ENCODE assay signal across 7 mouse cellular contexts in the genomic region with DNA sequence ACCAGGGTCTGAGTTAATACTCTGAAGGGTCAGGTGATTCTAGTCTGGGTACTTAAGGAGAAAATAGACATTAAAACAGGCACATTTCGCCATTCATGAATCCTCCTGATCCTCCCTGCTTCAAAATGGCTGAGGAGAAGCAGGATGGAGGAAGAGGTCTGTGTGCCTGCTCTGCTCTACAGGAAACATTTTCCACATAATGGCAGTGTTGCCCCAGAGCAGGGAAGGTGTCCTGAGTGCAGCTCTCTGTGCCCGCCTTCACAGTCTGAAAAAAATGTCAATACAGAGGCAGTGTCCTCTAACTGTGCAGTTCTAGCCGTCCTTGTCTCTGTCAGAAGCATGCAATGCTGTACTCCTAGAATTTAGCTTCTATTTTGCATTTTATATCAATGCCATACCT.
DNase-seq lines count a peak whose midpoint lies in the region; ATAC-seq lines count a peak whose summit lies in the region.
"Not testable (repeated sequence)": the region's sequence is repeated elsewhere in the genome, so short reads cannot be mapped to it uniquely, and the experiment has no call there.

No protein-coding gene starts in this region.

- H3K4me2 ChIP-seq in embryonic facial prominence, embryonic 13.5 days, result peak overlapping the region; percentile 37; the same call in 1 of the 2 replicates
- H3K4me2 ChIP-seq in intestine, embryonic 16.5 days (ENCODE audit: low read depth, low read length), result 0 out of 2 replicates have a peak overlapping the region, but pooled peaks have one; percentile 10
- not testable (repeated sequence) for H3K4me2 ChIP-seq in limb, embryonic 15.5 days; lung, embryonic 16.5 days (ENCODE audit: low read depth, low read length)
- peak overlapping the region; percentile 35; the same call in 1 of the 2 replicates for H3K4me2 ChIP-seq in midbrain, embryonic 16.5 days (ENCODE audit: low read length)

- peak overlapping the region; percentile 23; the same call in 1 of the 2 replicates for H3K4me3 ChIP-seq in embryonic facial prominence, embryonic 13.5 days
- not testable (repeated sequence) for H3K4me3 ChIP-seq in intestine, embryonic 16.5 days (ENCODE audit: low read length)
- peak overlapping the region; percentile 31; the same call in 1 of the 2 replicates for H3K4me3 ChIP-seq in limb, embryonic 15.5 days
- H3K4me3 ChIP-seq in lung, embryonic 16.5 days (ENCODE audit: low read length), result peak overlapping the region; percentile 28; the same call in 1 of the 2 replicates
- peak overlapping the region; percentile 19; the same call in 1 of the 2 replicates for H3K4me3 ChIP-seq in midbrain, embryonic 16.5 days (ENCODE audit: low read depth, low read length)

- DNase-seq in gastrocnemius, postnatal 14 days, result peak; percentile 22
- DNase-seq in heart, postnatal 4 days, result peak; percentile 61

- peaks cover 27% of the 10 kb centered on the region for H3K36me3 ChIP-seq in embryonic facial prominence, embryonic 13.5 days
- H3K36me3 ChIP-seq in intestine, embryonic 16.5 days (ENCODE audit: control insufficient read depth, insufficient read depth, low read length); lung, embryonic 16.5 days (ENCODE audit: control insufficient read depth, insufficient read depth, low read length); midbrain, embryonic 16.5 days (ENCODE audit: control insufficient read depth, insufficient read depth, low read length): not testable (repeated sequence)
- H3K36me3 ChIP-seq in limb, embryonic 15.5 days, result peaks cover 15% of the 10 kb centered on the region

- not testable (repeated sequence) for ATAC-seq in embryonic facial prominence, embryonic 13.5 days (ENCODE audit: insufficient number of reproducible peaks, insufficient read depth, low FRiP score, low TSS enrichment, low read depth); intestine, embryonic 16.5 days; limb, embryonic 15.5 days (ENCODE audit: insufficient number of reproducible peaks, low FRiP score, low TSS enrichment, low read depth); lung, embryonic 16.5 days (ENCODE audit: low read depth); midbrain, embryonic 16.5 days

- H3K27ac ChIP-seq in embryonic facial prominence, embryonic 13.5 days; intestine, embryonic 16.5 days (ENCODE audit: low read length); lung, embryonic 16.5 days (ENCODE audit: low read length): not testable (repeated sequence)
- H3K27ac ChIP-seq in limb, embryonic 15.5 days, result peak overlapping the region; percentile 65; the same call in 1 of the 2 replicates
- H3K27ac ChIP-seq in midbrain, embryonic 16.5 days (ENCODE audit: low read length), result peak overlapping the region; percentile 63; the same call in 1 of the 2 replicates

- WGBS in embryonic facial prominence, embryonic 13.5 days, result 74% methylated on average over 3 of the region's 3 CpGs
- 74% methylated on average over 3 of the region's 3 CpGs for WGBS in intestine, embryonic 16.5 days
- 73% methylated on average over 3 of the region's 3 CpGs for WGBS in limb, embryonic 15.5 days
- whole genome bisulfite sequencing in lung, embryonic 16.5 days, result 71% methylated on average over 3 of the region's 3 CpGs
- WGBS in midbrain, embryonic 16.5 days, result 79% methylated on average over 3 of the region's 3 CpGs

- intact Hi-C loops in gastrocnemius, postnatal 14 days (cut with DNase I; ENCODE audit: low total_unique reads), result not testable (repeated sequence)

- H3K9ac ChIP-seq in embryonic facial prominence, embryonic 13.5 days; intestine, embryonic 16.5 days (ENCODE audit: low read depth, low read length); limb, embryonic 15.5 days; lung, embryonic 16.5 days (ENCODE audit: low read length); midbrain, embryonic 16.5 days (ENCODE audit: low read depth, low read length): not testable (repeated sequence)

- not testable (repeated sequence) for H3K9me3 ChIP-seq in embryonic facial prominence, embryonic 13.5 days; intestine, embryonic 16.5 days (ENCODE audit: control insufficient read depth, low read length); limb, embryonic 15.5 days; lung, embryonic 16.5 days (ENCODE audit: control insufficient read depth, low read length); midbrain, embryonic 16.5 days (replicated peaks; ENCODE audit: control insufficient read depth, low read length, poor library complexity, severe bottlenecking)

- not testable (repeated sequence) for H3K27me3 ChIP-seq in embryonic facial prominence, embryonic 13.5 days; intestine, embryonic 16.5 days (replicated peaks; ENCODE audit: control insufficient read depth, insufficient read depth, low read length); limb, embryonic 15.5 days; lung, embryonic 16.5 days (ENCODE audit: control insufficient read depth, insufficient read depth, low read depth, low read length); midbrain, embryonic 16.5 days (ENCODE audit: control insufficient read depth, insufficient read depth, low read depth, low read length)

- not testable (repeated sequence) for H3K4me1 ChIP-seq in embryonic facial prominence, embryonic 13.5 days; intestine, embryonic 16.5 days (ENCODE audit: control insufficient read depth, insufficient read depth, low read length); limb, embryonic 15.5 days; lung, embryonic 16.5 days (replicated peaks; ENCODE audit: control insufficient read depth, insufficient read depth, low read length); midbrain, embryonic 16.5 days (ENCODE audit: control insufficient read depth, insufficient read depth, low read length)
